In genomic region chr2:163718951-163719603, GRCm38 (mm10) we compare ENCODE assay signal across 8 mouse cellular contexts. TPM values are rescaled to one million over a fixed set of nuclear protein-coding genes. Genes with fewer than 3 reads are reported as not detected.
DNase-seq lines count a peak whose midpoint lies in the region; ATAC-seq lines count a peak whose summit lies in the region.

No protein-coding gene starts in this region.

- H3K27ac ChIP-seq in forebrain, embryonic 11.5 days (ENCODE audit: low read depth, low read length), result no peak overlapping the region
- H3K27ac ChIP-seq in heart, embryonic 15.5 days, result peak overlapping the region; percentile 76
- H3K27ac ChIP-seq in liver, embryonic 13.5 days, result peak overlapping the region; percentile 48; the same call in 1 of the 2 replicates
- no peak overlapping the region for H3K27ac ChIP-seq in stomach, embryonic 15.5 days

- peak; percentile 73 for ATAC-seq in forebrain, embryonic 11.5 days (replicated peaks; ENCODE audit: low FRiP score)
- ATAC-seq in heart, embryonic 15.5 days (replicated peaks; ENCODE audit: insufficient number of reproducible peaks, insufficient read depth, low FRiP score, low read depth), result peak; percentile 53; the same call in 1 of the 2 replicates
- ATAC-seq in liver, embryonic 13.5 days (ENCODE audit: low read depth), result peak; percentile 82
- peak; percentile 68; the same call in 1 of the 2 replicates for ATAC-seq in stomach, embryonic 15.5 days (ENCODE audit: insufficient read depth, low FRiP score, low read depth)

- H3K4me2 ChIP-seq in forebrain, embryonic 11.5 days (ENCODE audit: low read depth, low read length, severe bottlenecking), result no peak overlapping the region
- H3K4me2 ChIP-seq in heart, embryonic 15.5 days, result no peak overlapping the region; the same call in 1 of the 2 replicates
- peak overlapping the region; percentile 37 for H3K4me2 ChIP-seq in liver, embryonic 13.5 days
- H3K4me2 ChIP-seq in stomach, embryonic 15.5 days, result no peak overlapping the region

- peaks cover 8% of the 10 kb centered on the region; the same call in 1 of the 2 replicates for H3K4me1 ChIP-seq in forebrain, embryonic 11.5 days (replicated peaks; ENCODE audit: control insufficient read depth, insufficient read depth, low read length)
- H3K4me1 ChIP-seq in heart, embryonic 15.5 days (replicated peaks), result peaks cover 56% of the 10 kb centered on the region
- peaks cover 39% of the 10 kb centered on the region for H3K4me1 ChIP-seq in liver, embryonic 13.5 days (replicated peaks)
- 0 out of 2 replicates have a peak, but pooled peaks cover 7% of the 10 kb centered on the region for H3K4me1 ChIP-seq in stomach, embryonic 15.5 days

- H3K9ac ChIP-seq in forebrain, embryonic 11.5 days (ENCODE audit: low read length), result no peak overlapping the region
- H3K9ac ChIP-seq in heart, embryonic 15.5 days, result 0 out of 2 replicates have a peak overlapping the region, but pooled peaks have one; percentile 19
- H3K9ac ChIP-seq in liver, embryonic 13.5 days, result 0 out of 2 replicates have a peak overlapping the region, but pooled peaks have one; percentile 31
- no peak overlapping the region for H3K9ac ChIP-seq in stomach, embryonic 15.5 days

- H3K27me3 ChIP-seq in forebrain, embryonic 11.5 days (ENCODE audit: control insufficient read depth, insufficient read depth, low read length), result no peaks in the 10 kb centered on the region
- H3K27me3 ChIP-seq in heart, embryonic 15.5 days, result no peaks in the 10 kb centered on the region
- no peaks in the 10 kb centered on the region for H3K27me3 ChIP-seq in liver, embryonic 13.5 days
- H3K27me3 ChIP-seq in stomach, embryonic 15.5 days (replicated peaks), result no peaks in the 10 kb centered on the region

- no peak overlapping the region for H3K4me3 ChIP-seq in forebrain, embryonic 11.5 days (ENCODE audit: low read depth, low read length)
- no peak overlapping the region for H3K4me3 ChIP-seq in heart, embryonic 15.5 days
- H3K4me3 ChIP-seq in liver, embryonic 13.5 days (replicated peaks), result peak overlapping the region; percentile 17
- H3K4me3 ChIP-seq in stomach, embryonic 15.5 days (replicated peaks), result no peak overlapping the region

- H3K36me3 ChIP-seq in forebrain, embryonic 11.5 days (ENCODE audit: control insufficient read depth, insufficient read depth, low read length), result no peaks in the 10 kb centered on the region
- peaks cover 7% of the 10 kb centered on the region; the same call in 1 of the 2 replicates for H3K36me3 ChIP-seq in heart, embryonic 15.5 days
- peaks cover 33% of the 10 kb centered on the region for H3K36me3 ChIP-seq in liver, embryonic 13.5 days
- H3K36me3 ChIP-seq in stomach, embryonic 15.5 days, result no peaks in the 10 kb centered on the region; the same call in 1 of the 2 replicates

- H3K9me3 ChIP-seq in forebrain, embryonic 11.5 days (ENCODE audit: control insufficient read depth, low read length), result no peaks in the 10 kb centered on the region
- H3K9me3 ChIP-seq in heart, embryonic 15.5 days (replicated peaks), result no peaks in the 10 kb centered on the region
- no peaks in the 10 kb centered on the region for H3K9me3 ChIP-seq in liver, embryonic 13.5 days (replicated peaks)
- H3K9me3 ChIP-seq in stomach, embryonic 15.5 days, result no peaks in the 10 kb centered on the region

- 49% methylated on average over 9 of the region's 9 CpGs for WGBS in forebrain, embryonic 11.5 days
- WGBS in heart, embryonic 15.5 days, result 17% methylated on average over 9 of the region's 9 CpGs
- WGBS in liver, embryonic 13.5 days (ENCODE audit: insufficient replicate concordance), result 31% methylated on average over 9 of the region's 9 CpGs
- WGBS in stomach, embryonic 15.5 days, result 38% methylated on average over 9 of the region's 9 CpGs

- DNase-seq in CD8-positive naive resting alpha-beta T cell, adult 2 months (ENCODE audit: low read depth in 2 of 2, low spot score in 2 of 2), result peak; percentile 73 to 83
- peak; percentile 88 for DNase-seq in c-Kit-positive CD71-negative TER-119-negative erythroid progenitor cells, embryonic 14.5 days (ENCODE audit: low read depth)
- DNase-seq in forebrain, embryonic 11.5 days (ENCODE audit: low spot score), result peak; percentile 91
- peak; percentile 82 for DNase-seq in kidney, postnatal 14 days
- peak; percentile 68 for DNase-seq in liver, embryonic 13.5 days
- peak; percentile 88 for DNase-seq in neural tube, embryonic 10.5 days (ENCODE audit: extremely low spot score, low spot score)

RNA-seq across cellular contexts. Expression of gene Ada, which starts 31.0 kb away (rescaled TPM):
- 8.1 and 10.1 TPM in 2 replicates for polyA plus RNA-seq in forebrain, embryonic 11.5 days (2014; fragmentation: Nextera tagmentation; extraction: Ambion mirVana)
- 3.0 and 8.4 TPM in 2 replicates for polyA plus RNA-seq in heart, embryonic 15.5 days (2015; fragmentation: Nextera tagmentation; extraction: Ambion mirVana)
- polyA plus RNA-seq in liver, embryonic 13.5 days (2015; fragmentation: Nextera tagmentation; extraction: Ambion mirVana), result 5.5 and 6.6 TPM in 2 replicates
- polyA plus RNA-seq in stomach, embryonic 15.5 days (2015; fragmentation: Nextera tagmentation; extraction: Ambion mirVana), result 6.1 and 6.4 TPM in 2 replicates

Comparison
In these comparisons a context has a peak if more than half of its experiments do, and no peak if none do; other contexts are left out.
1. H3K27ac ChIP-seq: peak in heart, embryonic 15.5 days (single experiment) and liver, embryonic 13.5 days (single experiment); none in forebrain, embryonic 11.5 days (single experiment) and stomach, embryonic 15.5 days (single experiment).
2. H3K9ac ChIP-seq: peak in heart, embryonic 15.5 days (single experiment) and liver, embryonic 13.5 days (single experiment); none in forebrain, embryonic 11.5 days (single experiment) and stomach, embryonic 15.5 days (single experiment).
3. Peak in every context shown above with its lines, with median percentiles within 50 percentile points of each other: DNase-seq and ATAC-seq.